Mouse (Mus musculus): ENCODE results near the gene Nme9. TPM values are rescaled to one million over a fixed set of nuclear protein-coding genes. Genes with fewer than 3 reads are reported as not detected.

Gene Nme9
- polyA plus RNA-seq, 1 experiment from 2014 or later, result 1.5 TPM

- peaks cover 69% of the 10 kb centered on the region for H3K36me3 ChIP-seq (replicated peaks; ENCODE audit: control insufficient read depth, insufficient read depth)
- H3K4me1 ChIP-seq (replicated peaks; ENCODE audit: control insufficient read depth, insufficient read depth, low read length), result no peaks in the 10 kb centered on the region
- H3K9ac ChIP-seq, result no peak overlapping the region
- no peaks in the 10 kb centered on the region for H3K27me3 ChIP-seq (ENCODE audit: control insufficient read depth, insufficient read depth, low read length)
- no peak for DNase-seq (ENCODE audit: low spot score)
- WGBS, result 90% methylated on average over 8 of the region's 8 CpGs
- H3K9me3 ChIP-seq (ENCODE audit: control insufficient read depth, low read length), result no peaks in the 10 kb centered on the region
- H3K4me3 ChIP-seq (replicated peaks; ENCODE audit: low read length), result no peak overlapping the region
- no peak for ATAC-seq (ENCODE audit: low FRiP score)
- H3K4me2 ChIP-seq (replicated peaks), result no peak overlapping the region
- H3K27ac ChIP-seq, result no peak overlapping the region
These were observed 35.9 kb downstream of the Nme9 start for GRCm38 (mm10) chr9:99487126-99487695.

DNA sequence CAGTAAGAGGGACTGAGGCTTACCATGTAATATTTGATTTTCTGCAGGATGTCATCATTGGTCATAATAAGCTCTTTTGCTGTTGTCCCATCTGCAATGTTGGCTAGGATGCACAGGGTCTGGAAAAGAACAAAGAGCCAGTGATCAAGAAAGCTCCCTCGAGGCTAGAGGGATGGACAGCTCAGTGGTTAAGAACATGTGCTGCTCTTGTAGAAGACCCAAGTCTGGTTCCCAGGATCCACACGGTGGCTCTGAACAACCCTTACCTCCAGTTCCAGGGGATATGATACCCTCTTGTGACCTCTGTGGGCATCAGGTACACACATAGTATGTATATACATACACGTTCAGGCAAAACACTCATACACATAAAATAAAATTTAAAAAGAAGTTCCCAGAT lies 36.6 kb downstream of the Nme9 start:
- no peaks in the 10 kb centered on the region for H3K4me1 ChIP-seq (replicated peaks; ENCODE audit: control insufficient read depth, insufficient read depth, low read length)
- no peak overlapping the region for H3K9ac ChIP-seq
- H3K9me3 ChIP-seq (ENCODE audit: control insufficient read depth, low read length), result no peaks in the 10 kb centered on the region
- H3K4me3 ChIP-seq (replicated peaks; ENCODE audit: low read length), result no peak overlapping the region
- no peak overlapping the region for H3K27ac ChIP-seq
- peaks cover 71% of the 10 kb centered on the region for H3K36me3 ChIP-seq (replicated peaks; ENCODE audit: control insufficient read depth, insufficient read depth)
- 91% methylated on average over 3 of the region's 3 CpGs for WGBS
- no peak overlapping the region for H3K4me2 ChIP-seq (replicated peaks)
- H3K27me3 ChIP-seq (ENCODE audit: control insufficient read depth, insufficient read depth, low read length), result no peaks in the 10 kb centered on the region
- ATAC-seq (ENCODE audit: low FRiP score), result no peak
- no peak for DNase-seq (ENCODE audit: low spot score)

DNA sequence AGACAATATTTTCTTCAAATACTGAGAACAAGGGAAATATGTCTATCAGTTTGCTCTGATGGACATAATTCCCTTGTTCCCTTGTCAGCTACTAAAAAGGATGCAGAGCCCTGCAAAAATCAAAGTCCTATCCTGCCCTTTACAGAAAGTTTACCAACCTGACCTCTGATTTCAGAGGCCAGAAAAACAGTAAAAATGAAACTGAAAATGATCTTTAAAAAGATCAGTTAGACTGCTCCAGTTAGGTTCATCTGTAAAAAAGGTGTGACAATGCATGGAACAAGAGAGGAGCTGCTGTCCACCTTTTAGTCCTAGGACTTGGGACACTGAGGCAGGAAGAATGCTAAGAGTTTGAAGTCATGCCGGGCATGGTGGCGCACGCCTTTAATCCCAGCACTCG lies 39.8 kb downstream of the Nme9 start:
- Histone ChIP-seq H3K4me1 (replicated peaks; ENCODE audit: control insufficient read depth, insufficient read depth, low read length) (no peaks in the 10 kb centered on the region), H3K36me3 (replicated peaks; ENCODE audit: control insufficient read depth, insufficient read depth) (peaks cover 70% of the 10 kb centered on the region), H3K4me3 (replicated peaks; ENCODE audit: low read length) (no peak overlapping the region), H3K27ac (no peak overlapping the region), H3K27me3 (ENCODE audit: control insufficient read depth, insufficient read depth, low read length) (no peaks in the 10 kb centered on the region), H3K9me3 (ENCODE audit: control insufficient read depth, low read length) (no peaks in the 10 kb centered on the region), H3K4me2 (replicated peaks) (no peak overlapping the region), H3K9ac (no peak overlapping the region)
- DNase-seq (ENCODE audit: low spot score) (no peak), ATAC-seq (ENCODE audit: low FRiP score) (no peak)
- WGBS, result 94% methylated on average over 4 of the region's 4 CpGs

GRCm38 (mm10) chr9:99492634-99493200 lies 41.4 kb downstream of the Nme9 start:
- H3K4me1 ChIP-seq (replicated peaks; ENCODE audit: control insufficient read depth, insufficient read depth, low read length), result no peaks in the 10 kb centered on the region
- H3K4me3 ChIP-seq (replicated peaks; ENCODE audit: low read length), result no peak overlapping the region
- H3K36me3 ChIP-seq (replicated peaks; ENCODE audit: control insufficient read depth, insufficient read depth), result peaks cover 71% of the 10 kb centered on the region
- H3K4me2 ChIP-seq (replicated peaks), result no peak overlapping the region
- ATAC-seq (ENCODE audit: low FRiP score), result no peak
- no peak overlapping the region for H3K27ac ChIP-seq
- no peaks in the 10 kb centered on the region for H3K27me3 ChIP-seq (ENCODE audit: control insufficient read depth, insufficient read depth, low read length)
- H3K9me3 ChIP-seq (ENCODE audit: control insufficient read depth, low read length), result no peaks in the 10 kb centered on the region
- DNase-seq (ENCODE audit: low spot score), result no peak
- WGBS, result 68% methylated on average over 10 of the region's 10 CpGs
- H3K9ac ChIP-seq, result no peak overlapping the region

GRCm38 (mm10) chr9:99499336-99499735 lies 48.1 kb downstream of the Nme9 start:
- ATAC-seq (ENCODE audit: low FRiP score), result no peak
- no peaks in the 10 kb centered on the region for H3K4me1 ChIP-seq (replicated peaks; ENCODE audit: control insufficient read depth, insufficient read depth, low read length)

DNA sequence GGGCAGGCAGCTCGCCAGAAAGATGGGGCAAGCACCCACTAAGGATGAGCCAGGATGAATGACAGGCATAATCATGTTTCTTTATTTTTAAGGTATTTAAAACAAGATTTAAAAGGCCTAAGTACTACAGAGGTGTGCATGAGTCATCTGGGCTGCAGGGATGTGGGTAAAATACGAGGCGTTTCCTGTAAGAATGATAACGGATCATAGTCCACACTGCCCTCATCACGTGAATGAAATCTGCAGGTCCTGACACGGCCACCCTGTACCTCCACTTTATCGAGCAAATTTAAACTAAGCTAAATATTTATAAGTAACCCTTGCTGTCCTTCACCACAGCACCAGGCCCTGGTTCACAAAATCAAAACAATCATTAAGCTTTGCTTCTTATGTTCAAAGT lies 54.6 kb downstream of the Nme9 start:
- H3K36me3 ChIP-seq (replicated peaks; ENCODE audit: control insufficient read depth, insufficient read depth), result peaks cover 25% of the 10 kb centered on the region
- H3K27ac ChIP-seq, result no peak overlapping the region
- no peaks in the 10 kb centered on the region for H3K9me3 ChIP-seq (ENCODE audit: control insufficient read depth, low read length)
- no peak overlapping the region for H3K4me3 ChIP-seq (replicated peaks; ENCODE audit: low read length)
- H3K27me3 ChIP-seq (ENCODE audit: control insufficient read depth, insufficient read depth, low read length), result no peaks in the 10 kb centered on the region
- ATAC-seq (ENCODE audit: low FRiP score), result no peak
- no peak overlapping the region for H3K4me2 ChIP-seq (replicated peaks)
- 93% methylated on average over 7 of the region's 7 CpGs for WGBS
- H3K4me1 ChIP-seq (replicated peaks; ENCODE audit: control insufficient read depth, insufficient read depth, low read length), result no peaks in the 10 kb centered on the region
- no peak overlapping the region for H3K9ac ChIP-seq
- DNase-seq (ENCODE audit: low spot score), result no peak

More at GRCm38 (mm10) chr9:99499336-99499735, 48.1 kb downstream of the Nme9 start:
- WGBS, result 93% methylated on average over 4 of the region's 4 CpGs
- H3K9me3 ChIP-seq (ENCODE audit: control insufficient read depth, low read length), result no peaks in the 10 kb centered on the region
- H3K9ac ChIP-seq, result no peak overlapping the region
- peaks cover 46% of the 10 kb centered on the region for H3K36me3 ChIP-seq (replicated peaks; ENCODE audit: control insufficient read depth, insufficient read depth)
- no peak overlapping the region for H3K27ac ChIP-seq
- H3K4me3 ChIP-seq (replicated peaks; ENCODE audit: low read length), result no peak overlapping the region
- no peak overlapping the region for H3K4me2 ChIP-seq (replicated peaks)
- no peaks in the 10 kb centered on the region for H3K27me3 ChIP-seq (ENCODE audit: control insufficient read depth, insufficient read depth, low read length)
- no peak for DNase-seq (ENCODE audit: low spot score)

Other genes starting within 250 kb of the Nme9 start
- not detected in 2 replicates for gene Faiml, start 214.2 kb upstream of the Nme9 start, polyA plus RNA-seq (2014; fragmentation: Nextera tagmentation; extraction: Ambion mirVana)
- 50.9 and 55.0 TPM in 2 replicates for gene Cep70, start 208.1 kb upstream of the Nme9 start, polyA plus RNA-seq (2014; fragmentation: Nextera tagmentation; extraction: Ambion mirVana)
- 0.76 and 1.1 TPM in 2 replicates for gene Esyt3, start 92.9 kb upstream of the Nme9 start, polyA plus RNA-seq (2014; fragmentation: Nextera tagmentation; extraction: Ambion mirVana)
- 55.3 and 62.9 TPM in 2 replicates for gene Mras, start 14.1 kb upstream of the Nme9 start, polyA plus RNA-seq (2014; fragmentation: Nextera tagmentation; extraction: Ambion mirVana)
- gene Armc8, start 117.4 kb downstream of the Nme9 start, polyA plus RNA-seq (2014; fragmentation: Nextera tagmentation; extraction: Ambion mirVana), result 78.3 and 83.0 TPM in 2 replicates
- gene Dbr1, start 124.3 kb downstream of the Nme9 start, polyA plus RNA-seq (2014; fragmentation: Nextera tagmentation; extraction: Ambion mirVana), result 22.1 and 23.7 TPM in 2 replicates
- not detected in 2 replicates for gene A4gnt, start 161.0 kb downstream of the Nme9 start, polyA plus RNA-seq (2014; fragmentation: Nextera tagmentation; extraction: Ambion mirVana)
- 6.6 and 7.9 TPM in 2 replicates for gene Dzip1l, start 178.0 kb downstream of the Nme9 start, polyA plus RNA-seq (2014; fragmentation: Nextera tagmentation; extraction: Ambion mirVana)

Measured in hindbrain, embryonic 14.5 days (tissue).